Mouse (Mus musculus) bone marrow macrophage, adult 2 months (primary cell): ENCODE data around the gene Mtg2.

Source experiments
- CTCF ChIP-seq: IDR thresholded peaks from 2 replicates; pipeline ENCODE4 v1.5.1; 2012; ENCODE audit warnings: low read depth, mild to moderate bottlenecking, low read length, moderate library complexity
- POLR2A ChIP-seq: IDR thresholded peaks from 2 replicates; pipeline ENCODE4 v1.6.1; 2012; ENCODE audit warnings: mild to moderate bottlenecking, low read depth, low read length, borderline replicate concordance

GRCm38 (mm10) chr2:180115279-180115678 lies 44.9 kb downstream of the Mtg2 start:
- TF ChIP-seq CTCF: no peak
- TF ChIP-seq POLR2A: no peak
